Mouse (Mus musculus): ENCODE measurements around the gene Mup18.
"Not testable (repeated sequence)": the region's sequence is repeated elsewhere in the genome, so short reads cannot be mapped to it uniquely, and the experiment has no call there.

Gene Mup18

GRCm38 (mm10) chr4:61674036-61674435 lies at the start of gene Mup18:
TSS of gene Mup18 (minus strand) at chr4:61674136.
- not testable (repeated sequence) for DNase-seq (ENCODE audit: low read depth)

- not testable (repeated sequence) for DNase-seq (ENCODE audit: low read depth)
Observed at GRCm38 (mm10) chr4:61714296-61714695, 40.4 kb upstream of the Mup18 start.

All from c-Kit-positive CD71-negative TER-119-negative erythroid progenitor cells, embryonic 14.5 days (primary cell).